Mouse (Mus musculus): Measurements from ENCODE around the gene Gabra2. TPM values are rescaled to one million over a fixed set of nuclear protein-coding genes. Genes with fewer than 3 reads are reported as not detected.

The Gabra2 gene
- polyA plus RNA-seq, 1 experiment: not detected

- TF ChIP-seq TAL1 (IDR thresholded peaks at IDR 0.05; ENCODE audit: low read length): no peak
- TF ChIP-seq GATA1 (IDR thresholded peaks at IDR 0.05; ENCODE audit: low read length): no peak
- no peaks in the 10 kb centered on the region for H3K4me1 ChIP-seq (ENCODE audit: control insufficient read depth)
- peaks cover 5% of the 10 kb centered on the region; the same call in 1 of the 2 replicates for H3K9me3 ChIP-seq (ENCODE audit: control insufficient read depth, low read length)
- H3K4me3 ChIP-seq (replicated peaks): no peak overlapping the region
- no peaks in the 10 kb centered on the region for H3K36me3 ChIP-seq (ENCODE audit: control insufficient read depth)
- no peaks in the 10 kb centered on the region for H3K27me3 ChIP-seq (ENCODE audit: control insufficient read depth)
Observed at GRCm38 (mm10) chr5:70995617-70996325, 99.9 kb downstream of the Gabra2 start.

DNA sequence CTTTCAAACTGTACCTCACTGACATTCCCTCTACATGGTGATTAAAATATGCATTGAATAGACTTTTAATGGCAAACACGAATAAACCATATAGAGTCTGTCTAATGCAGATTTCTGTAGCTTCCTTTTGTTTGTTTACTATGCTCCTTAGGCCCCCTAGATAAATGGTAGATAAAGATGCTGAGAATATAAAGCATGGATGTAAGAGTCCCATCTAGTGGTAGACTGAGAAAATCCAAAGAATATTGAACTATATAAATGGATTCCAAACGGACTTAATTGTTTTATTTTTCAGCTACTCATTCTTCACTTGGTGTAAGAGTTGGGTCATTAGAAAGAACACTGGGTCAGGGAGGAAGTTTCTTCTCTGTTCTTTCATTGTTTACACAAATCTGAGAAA lies 102.4 kb downstream of the Gabra2 start:
- Histone ChIP-seq H3K9me3 (ENCODE audit: control insufficient read depth, low read length) (peaks cover 5% of the 10 kb centered on the region; the same call in 1 of the 2 replicates), H3K27me3 (ENCODE audit: control insufficient read depth) (no peaks in the 10 kb centered on the region), H3K36me3 (ENCODE audit: control insufficient read depth) (no peaks in the 10 kb centered on the region), H3K4me3 (replicated peaks) (no peak overlapping the region), H3K4me1 (ENCODE audit: control insufficient read depth) (no peaks in the 10 kb centered on the region)
- TF ChIP-seq TAL1 (IDR thresholded peaks at IDR 0.05; ENCODE audit: low read length): no peak
- TF ChIP-seq GATA1 (IDR thresholded peaks at IDR 0.05; ENCODE audit: low read length): no peak

- no peaks in the 10 kb centered on the region for H3K36me3 ChIP-seq (ENCODE audit: control insufficient read depth)
- H3K4me3 ChIP-seq (replicated peaks): no peak overlapping the region
- no peaks in the 10 kb centered on the region for H3K27me3 ChIP-seq (ENCODE audit: control insufficient read depth)
- peaks cover 5% of the 10 kb centered on the region; the same call in 1 of the 2 replicates for H3K9me3 ChIP-seq (ENCODE audit: control insufficient read depth, low read length)
- no peaks in the 10 kb centered on the region for H3K4me1 ChIP-seq (ENCODE audit: control insufficient read depth)
- no peak for TF ChIP-seq TAL1 (IDR thresholded peaks at IDR 0.05; ENCODE audit: low read length)
- no peak for TF ChIP-seq GATA1 (IDR thresholded peaks at IDR 0.05; ENCODE audit: low read length)
Observed at GRCm38 (mm10) chr5:70990891-70991290, 104.8 kb downstream of the Gabra2 start.

Measured in erythroblast, embryonic 14.5 days (primary cell).